Mouse (Mus musculus): ENCODE measurements around the gene Mup14. TPM values are rescaled to one million over a fixed set of nuclear protein-coding genes. Genes with fewer than 3 reads are reported as not detected.
"Not testable (repeated sequence)": the region's sequence is repeated elsewhere in the genome, so short reads cannot be mapped to it uniquely, and the experiment has no call there.

Mup14 gene
- polyA plus RNA-seq (2015; fragmentation: Nextera tagmentation; extraction: Ambion mirVana) = not detected in 2 replicates

GRCm38 (mm10) chr4:61303900-61304299 is at the start of gene Mup14:
Gene Mup14 (minus strand): TSS chr4:61304000.
- 90% methylated on average over 5 of the region's 6 CpGs for WGBS

GRCm38 (mm10) chr4:61338108-61338507 is 34.3 kb upstream of the Mup14 start:
- not testable (repeated sequence) for H3K27ac ChIP-seq; H3K27me3 ChIP-seq; H3K9me3 ChIP-seq; H3K4me3 ChIP-seq (replicated peaks); H3K4me1 ChIP-seq (replicated peaks); H3K4me2 ChIP-seq (replicated peaks); ATAC-seq; H3K36me3 ChIP-seq; H3K9ac ChIP-seq (replicated peaks)
- 69% methylated on average over 3 of the region's 5 CpGs for WGBS

More at GRCm38 (mm10) chr4:61303900-61304299, at the start of gene Mup14:
- not testable (repeated sequence) for H3K4me3 ChIP-seq (replicated peaks); H3K4me1 ChIP-seq (replicated peaks); H3K27me3 ChIP-seq; H3K27ac ChIP-seq; H3K4me2 ChIP-seq (replicated peaks); H3K9me3 ChIP-seq; H3K36me3 ChIP-seq; H3K9ac ChIP-seq (replicated peaks); ATAC-seq

Other genes with a start within 250 kb of the Mup14 start
- not detected in 2 replicates for gene Mup13, start 75.7 kb downstream of the Mup14 start, polyA plus RNA-seq (2015; fragmentation: Nextera tagmentation; extraction: Ambion mirVana)
- not detected in 2 replicates for gene Mup15, start 135.7 kb upstream of the Mup14 start, polyA plus RNA-seq (2015; fragmentation: Nextera tagmentation; extraction: Ambion mirVana)
- gene Mup16, start 215.5 kb upstream of the Mup14 start, polyA plus RNA-seq (2015; fragmentation: Nextera tagmentation; extraction: Ambion mirVana) = not detected in 2 replicates

All from midbrain, embryonic 13.5 days (tissue).